Mouse (Mus musculus) limb, embryonic 12.5 days (tissue): ENCODE measurements around the gene Ash1l. TPM values are rescaled to one million over a fixed set of nuclear protein-coding genes. Genes with fewer than 3 reads are reported as not detected.
A peak's percentile ranks its signal among the peaks of the same experiment; 100 is the strongest.

Source experiments
- ATAC-seq: fragments of 200-750 bp; cut with Nextera tagmentation; 2 replicates; pipeline ENCODE4 v1.8.0; 2017; ENCODE audit warnings: low read depth, moderate TSS enrichment; ENCODE audit not compliant: insufficient number of reproducible peaks, insufficient read depth, low FRiP score, low TSS enrichment
- H3K27ac ChIP-seq: fragments of 300-500 bp; sonication (generic); 2 replicates; pipeline ENCODE4 v1.5.1; 2016; ENCODE audit warnings: mild to moderate bottlenecking, moderate library complexity
- H3K27me3 ChIP-seq: fragments of 300-500 bp; sonication (generic); 2 replicates; pipeline ENCODE4 v1.6.1; 2016; ENCODE audit warnings: mild to moderate bottlenecking, moderate library complexity
- H3K36me3 ChIP-seq: fragments of 300-500 bp; sonication (generic); 2 replicates; pipeline ENCODE4 v1.6.1; 2016; ENCODE audit warnings: mild to moderate bottlenecking, moderate library complexity
- H3K4me1 ChIP-seq: fragments of 300-500 bp; sonication (generic); replicated peaks from 2 replicates; pipeline ENCODE4 v1.6.1; 2016
- H3K4me2 ChIP-seq: fragments of 300-500 bp; sonication (generic); 2 replicates; pipeline ENCODE4 v1.6.1; 2016; ENCODE audit warnings: mild to moderate bottlenecking, moderate library complexity
- H3K4me3 ChIP-seq: fragments of 300-500 bp; sonication (generic); replicated peaks from 2 replicates; pipeline ENCODE4 v1.5.1; 2016; ENCODE audit warnings: mild to moderate bottlenecking
- H3K9ac ChIP-seq: fragments of 300-500 bp; sonication (generic); replicated peaks from 2 replicates; pipeline ENCODE4 v1.6.1; 2016; ENCODE audit warnings: mild to moderate bottlenecking, moderate library complexity
- H3K9me3 ChIP-seq: fragments of 300-500 bp; sonication (generic); 2 replicates; pipeline ENCODE4 v1.6.1; 2016; ENCODE audit warnings: mild to moderate bottlenecking, moderate library complexity
- WGBS: fragments of 180-500 bp; shearing (Covaris S2); methylation state at CpG from one replicate; pipeline ENCODE4 v1.1.7; 2016; 5-methylcytosine and 5-hydroxymethylcytosine counted together
- polyA plus RNA-seq: library from polyadenylated mRNA; unstranded; fragments of >200 nt; fragmentation: Nextera tagmentation; extraction: Ambion mirVana; gene quantifications from 2 replicates; pipeline ENCODE4 v1.2.1, GENCODE M21; 2016

Ash1l gene
- polyA plus RNA-seq: 23.4 and 26.1 TPM in 2 replicates

DNA sequence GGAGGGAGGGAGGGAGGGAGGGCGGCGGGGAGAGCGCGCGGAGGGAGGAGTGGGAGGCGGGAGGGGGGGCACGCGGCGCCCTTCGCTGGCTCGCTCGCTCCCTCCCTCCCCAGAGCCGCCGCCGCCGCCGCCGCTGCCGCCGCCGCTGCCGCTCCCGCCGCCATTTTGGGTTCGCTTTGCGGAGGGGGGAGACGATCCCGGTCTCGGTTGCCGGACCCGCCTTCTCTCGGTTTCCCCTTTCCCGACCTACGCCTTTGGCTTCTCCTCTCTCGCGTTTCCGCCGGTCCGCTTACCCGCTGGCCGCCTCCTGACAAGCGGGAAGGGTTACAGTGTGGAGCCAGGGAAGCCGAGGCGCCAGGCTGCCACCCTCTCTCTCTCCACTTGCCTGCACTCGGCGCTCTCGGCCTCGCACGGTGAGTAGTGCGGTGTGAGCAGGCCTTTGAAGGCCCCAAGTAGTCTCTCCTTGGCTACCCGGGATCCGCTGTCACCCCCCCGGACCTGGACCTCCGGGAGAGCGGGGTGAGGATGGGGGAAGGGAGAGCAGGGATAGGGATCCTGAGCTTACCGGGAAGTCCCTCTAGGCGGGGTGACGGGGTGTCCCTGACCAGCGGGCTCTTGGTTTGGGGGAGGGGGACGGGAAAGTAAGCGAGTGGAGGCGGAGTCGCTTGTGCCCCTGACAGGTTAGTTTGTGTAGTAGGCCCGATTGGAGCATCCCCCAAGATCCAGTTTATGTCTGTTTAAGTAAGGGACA lies at the start of gene Ash1l, which contains the start of gene Dap3:
Gene Ash1l, plus strand, starts transcription at position 47 of the 751 bp plus-strand sequence.
Gene Dap3, minus strand, starts transcription at position 606 of the 751 bp plus-strand sequence.
- Histone ChIP-seq H3K4me3 (peak within 1 kb of the TSS; percentile 68), H3K27me3 (no peaks in the 10 kb centered on the region), H3K4me2 (peak within 1 kb of the TSS; percentile 79), H3K9ac (peak within 1 kb of the TSS; percentile 90), H3K36me3 (no peaks in the 10 kb centered on the region), H3K4me1 (peaks cover 27% of the 10 kb centered on the region), H3K9me3 (no peaks in the 10 kb centered on the region), H3K27ac (peak within 1 kb of the TSS; percentile 99)
- WGBS: under 1% methylated on average over 42 of the region's 64 CpGs
- ATAC-seq: peak; percentile 68

GRCm38 (mm10) chr3:88904803-88905202 lies 45.6 kb upstream of the Ash1l start:
- no peak for ATAC-seq
- Histone ChIP-seq H3K4me1 (no peaks in the 10 kb centered on the region), H3K9me3 (no peaks in the 10 kb centered on the region), H3K27ac (no peak overlapping the region), H3K27me3 (no peaks in the 10 kb centered on the region), H3K4me2 (no peak overlapping the region), H3K9ac (no peak overlapping the region), H3K36me3 (peaks cover 91% of the 10 kb centered on the region), H3K4me3 (no peak overlapping the region)
- 85% methylated on average over 3 of the region's 3 CpGs for WGBS

DNA sequence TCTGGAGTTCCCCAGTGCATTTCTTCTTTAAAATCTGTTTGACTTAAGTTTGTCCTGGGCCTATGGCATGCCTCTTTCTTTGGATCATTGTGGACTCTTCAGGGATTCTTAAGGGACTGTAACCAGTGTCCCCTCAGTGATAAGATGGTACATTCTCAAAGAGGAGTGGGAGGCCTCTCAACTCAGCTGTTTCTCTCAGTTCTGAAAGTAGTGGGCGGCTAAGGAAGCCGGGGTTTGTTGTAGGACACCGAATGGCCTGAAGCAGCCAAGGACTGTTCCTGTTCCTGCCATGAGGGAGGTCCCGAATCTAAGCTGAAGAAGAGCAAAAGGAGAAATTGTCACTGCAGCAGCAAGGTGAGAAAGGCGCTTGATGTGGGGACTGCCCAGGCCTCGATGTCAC lies 45.2 kb upstream of the Ash1l start:
- H3K36me3 ChIP-seq: peaks cover 95% of the 10 kb centered on the region
- H3K4me3 ChIP-seq: no peak overlapping the region
- H3K4me1 ChIP-seq: no peaks in the 10 kb centered on the region
- H3K27ac ChIP-seq: no peak overlapping the region
- 89% methylated on average over 6 of the region's 6 CpGs for WGBS
- no peaks in the 10 kb centered on the region for H3K9me3 ChIP-seq
- no peak overlapping the region for H3K4me2 ChIP-seq
- ATAC-seq: no peak
- H3K27me3 ChIP-seq: no peaks in the 10 kb centered on the region
- H3K9ac ChIP-seq: no peak overlapping the region

- WGBS: 90% methylated on average over 2 of the region's 2 CpGs
- Histone ChIP-seq H3K27me3 (no peaks in the 10 kb centered on the region), H3K9ac (no peak overlapping the region), H3K4me2 (no peak overlapping the region), H3K9me3 (no peaks in the 10 kb centered on the region), H3K36me3 (peaks cover 98% of the 10 kb centered on the region), H3K4me1 (no peaks in the 10 kb centered on the region), H3K27ac (no peak overlapping the region), H3K4me3 (no peak overlapping the region)
- no peak for ATAC-seq
These were observed 44.7 kb upstream of the Ash1l start for GRCm38 (mm10) chr3:88905741-88906140.

DNA sequence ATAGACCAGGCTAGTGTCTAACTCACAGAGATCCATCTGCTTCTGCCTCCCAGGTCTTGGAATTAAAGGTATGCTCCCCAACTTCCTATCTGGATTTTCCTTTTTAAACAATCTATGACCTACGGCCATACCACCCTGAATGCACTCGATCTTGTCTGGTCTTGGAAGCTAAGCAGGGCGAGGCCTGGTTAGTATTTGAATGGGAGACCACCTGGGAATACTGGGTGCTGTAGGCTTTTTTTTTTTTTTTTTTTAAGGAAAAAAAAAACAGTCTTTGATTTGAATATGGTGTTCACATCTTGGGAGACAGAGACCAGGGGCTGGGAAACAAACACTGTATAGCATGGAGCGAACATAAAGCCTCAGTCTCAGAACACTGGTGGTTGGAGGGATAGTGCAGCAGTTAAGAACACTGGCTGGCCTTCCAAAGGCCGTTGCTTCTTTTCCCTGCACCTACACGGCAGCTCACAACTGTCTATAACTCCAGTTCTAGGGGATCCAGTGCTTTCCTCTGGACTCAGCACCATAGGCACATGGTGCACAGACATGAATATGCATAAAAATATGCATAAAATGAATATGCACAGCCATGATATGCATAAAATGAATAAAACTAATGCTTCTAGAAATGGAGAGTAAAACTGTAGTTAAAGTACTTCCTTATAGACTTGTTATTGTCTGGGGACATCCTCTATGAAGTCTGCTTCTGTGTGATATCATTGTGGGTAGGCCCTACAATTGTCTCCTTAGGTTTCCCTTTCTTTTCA lies 43.8 kb upstream of the Ash1l start:
- peaks cover 100% of the 10 kb centered on the region for H3K36me3 ChIP-seq
- H3K4me3 ChIP-seq: no peak overlapping the region
- H3K4me2 ChIP-seq: no peak overlapping the region
- ATAC-seq: no peak
- WGBS: 91% methylated on average over 6 of the region's 6 CpGs
- no peak overlapping the region for H3K27ac ChIP-seq
- no peaks in the 10 kb centered on the region for H3K9me3 ChIP-seq
- H3K27me3 ChIP-seq: no peaks in the 10 kb centered on the region
- H3K4me1 ChIP-seq: no peaks in the 10 kb centered on the region
- no peak overlapping the region for H3K9ac ChIP-seq

DNA sequence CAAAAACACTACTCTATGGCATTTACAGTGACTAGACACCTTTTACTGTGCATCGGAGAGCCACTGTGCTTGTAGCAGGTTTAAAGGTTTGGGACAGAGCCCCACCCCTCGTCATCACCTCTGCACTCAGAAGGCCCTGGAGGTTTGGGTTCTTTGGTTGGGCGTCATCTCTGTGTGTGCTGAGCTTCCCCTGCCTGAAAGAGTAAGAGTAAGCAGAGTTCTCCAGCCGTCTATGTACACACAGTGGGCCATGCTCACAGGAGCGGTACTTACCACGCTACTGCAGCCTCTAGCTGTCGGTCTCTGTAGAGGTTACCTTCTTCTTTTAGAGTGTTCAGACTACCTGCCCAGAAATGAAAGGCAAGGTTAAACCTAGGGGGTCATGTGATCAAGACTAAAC lies 37.8 kb upstream of the Ash1l start:
- Histone ChIP-seq H3K4me3 (peak overlapping the region; percentile 77), H3K9me3 (no peaks in the 10 kb centered on the region), H3K27me3 (no peaks in the 10 kb centered on the region), H3K4me2 (peak overlapping the region; percentile 76), H3K27ac (no peak overlapping the region), H3K4me1 (peaks cover 6% of the 10 kb centered on the region), H3K36me3 (peaks cover 52% of the 10 kb centered on the region), H3K9ac (no peak overlapping the region)
- 92% methylated on average over 7 of the region's 7 CpGs for WGBS
- no peak for ATAC-seq

DNA sequence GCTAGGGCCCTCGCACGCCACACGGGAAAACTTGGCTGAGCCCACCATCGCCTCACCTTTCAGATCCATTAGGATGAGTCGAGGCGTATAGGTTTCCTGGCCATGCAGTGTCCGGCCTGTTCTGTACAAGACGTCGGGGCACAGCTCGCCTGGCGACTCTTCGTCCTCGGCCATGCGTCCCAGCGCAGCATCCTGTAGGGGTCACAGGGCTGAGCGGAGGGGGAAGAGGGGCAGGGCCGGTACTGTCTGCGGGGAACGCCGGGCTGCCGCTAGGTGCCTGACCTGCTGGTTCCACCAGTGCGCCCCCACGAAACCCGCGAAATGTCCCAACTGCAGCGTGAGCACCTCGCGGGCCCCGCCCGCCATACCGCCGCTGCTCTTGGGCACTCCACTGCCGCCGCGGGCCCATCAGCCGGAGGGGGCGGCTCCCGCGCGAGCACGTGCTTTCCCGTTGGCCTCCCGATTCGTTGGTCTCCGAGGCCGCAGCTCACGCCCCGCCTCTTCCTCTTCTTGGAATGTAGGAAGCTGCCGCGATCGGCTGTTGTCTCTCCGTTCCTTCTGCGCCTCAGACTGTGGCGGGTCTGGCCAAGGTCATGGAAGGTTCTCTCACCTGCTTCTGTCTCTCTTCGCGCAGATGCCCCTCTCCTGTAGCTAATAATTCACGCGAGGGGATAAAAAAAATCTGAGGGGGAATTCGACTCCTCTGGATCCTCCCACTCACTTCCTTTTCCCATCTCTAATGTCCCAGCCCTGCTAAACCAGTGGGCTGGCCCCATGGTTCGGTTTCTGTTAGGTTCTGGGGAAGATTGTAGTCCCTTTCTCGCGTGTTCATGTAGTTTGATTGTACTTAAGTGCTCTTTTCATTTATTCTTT lies 36.7 kb upstream of the Ash1l start, which contains the start of gene Msto1:
Gene Msto1, minus strand, starts transcription at position 489 of the 873 bp plus-strand sequence.
- peak; percentile 91 for ATAC-seq
- Histone ChIP-seq H3K4me3 (peak within 1 kb of the TSS; percentile 77), H3K27ac (peak within 1 kb of the TSS; percentile 71), H3K36me3 (peaks cover 40% of the 10 kb centered on the region), H3K9ac (peak within 1 kb of the TSS; percentile 76), H3K4me2 (peak within 1 kb of the TSS; percentile 76), H3K9me3 (no peaks in the 10 kb centered on the region), H3K4me1 (peaks cover 6% of the 10 kb centered on the region), H3K27me3 (no peaks in the 10 kb centered on the region)
- under 1% methylated on average over 62 of the region's 62 CpGs for WGBS

DNA sequence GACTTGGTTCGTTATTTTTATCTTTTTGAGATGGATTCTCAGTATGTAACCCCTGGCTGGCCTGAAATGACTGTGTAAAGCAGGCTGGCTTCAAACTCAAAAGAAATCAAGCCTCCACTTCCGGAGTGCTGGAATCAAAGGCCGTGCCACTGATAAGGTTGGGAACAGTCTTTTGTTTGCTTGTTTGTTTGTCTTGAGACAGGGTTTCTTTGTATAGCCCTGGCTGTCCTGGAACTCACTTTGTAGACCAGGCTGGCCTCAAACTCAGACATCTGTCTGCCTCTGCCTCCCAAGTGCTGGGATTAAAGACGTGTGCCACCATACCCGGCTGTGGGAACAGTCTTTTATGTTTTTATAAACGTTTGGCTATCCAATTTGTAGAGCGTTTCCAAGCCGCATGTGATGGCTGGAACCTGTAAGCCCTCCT lies 36.0 kb upstream of the Ash1l start:
- Histone ChIP-seq H3K27ac (peak overlapping the region; percentile 71), H3K4me1 (peaks cover 6% of the 10 kb centered on the region), H3K4me2 (peak overlapping the region; percentile 76), H3K9me3 (no peaks in the 10 kb centered on the region), H3K4me3 (peak overlapping the region; percentile 77), H3K9ac (peak overlapping the region; percentile 76), H3K36me3 (peaks cover 34% of the 10 kb centered on the region), H3K27me3 (no peaks in the 10 kb centered on the region)
- WGBS: 29% methylated on average over 8 of the region's 8 CpGs
- no peak for ATAC-seq

- Histone ChIP-seq H3K9ac (no peak overlapping the region), H3K9me3 (peaks cover 5% of the 10 kb centered on the region; the same call in 1 of the 2 replicates), H3K27me3 (no peaks in the 10 kb centered on the region), H3K4me2 (no peak overlapping the region), H3K36me3 (peaks cover 34% of the 10 kb centered on the region), H3K4me3 (no peak overlapping the region), H3K4me1 (peaks cover 6% of the 10 kb centered on the region), H3K27ac (no peak overlapping the region)
- no peak for ATAC-seq
- WGBS: 86% methylated on average over 13 of the region's 13 CpGs
These were observed 31.4 kb upstream of the Ash1l start for GRCm38 (mm10) chr3:88918981-88919380.

- H3K4me1 ChIP-seq: no peaks in the 10 kb centered on the region
- H3K4me2 ChIP-seq: no peak overlapping the region
- H3K27me3 ChIP-seq: no peaks in the 10 kb centered on the region
- ATAC-seq: no peak
- no peak overlapping the region for H3K9ac ChIP-seq
- peaks cover 58% of the 10 kb centered on the region for H3K36me3 ChIP-seq
- no peak overlapping the region for H3K4me3 ChIP-seq
- 95% methylated on average over 9 of the region's 9 CpGs for WGBS
- no peak overlapping the region for H3K27ac ChIP-seq
- H3K9me3 ChIP-seq: peaks cover 5% of the 10 kb centered on the region; the same call in 1 of the 2 replicates
These were observed 29.0 kb upstream of the Ash1l start for GRCm38 (mm10) chr3:88921411-88921810.
